Mouse (Mus musculus): Measurements from ENCODE around the gene Ankzf1. TPM values are rescaled to one million over a fixed set of nuclear protein-coding genes. Genes with fewer than 3 reads are reported as not detected.
A peak's percentile ranks its signal among the peaks of the same experiment; 100 is the strongest.
"Not testable (repeated sequence)": the region's sequence is repeated elsewhere in the genome, so short reads cannot be mapped to it uniquely, and the experiment has no call there.

Gene Ankzf1
- total RNA-seq, 2 experiments from 2014 or later = 14.7 to 16.9 TPM

DNA sequence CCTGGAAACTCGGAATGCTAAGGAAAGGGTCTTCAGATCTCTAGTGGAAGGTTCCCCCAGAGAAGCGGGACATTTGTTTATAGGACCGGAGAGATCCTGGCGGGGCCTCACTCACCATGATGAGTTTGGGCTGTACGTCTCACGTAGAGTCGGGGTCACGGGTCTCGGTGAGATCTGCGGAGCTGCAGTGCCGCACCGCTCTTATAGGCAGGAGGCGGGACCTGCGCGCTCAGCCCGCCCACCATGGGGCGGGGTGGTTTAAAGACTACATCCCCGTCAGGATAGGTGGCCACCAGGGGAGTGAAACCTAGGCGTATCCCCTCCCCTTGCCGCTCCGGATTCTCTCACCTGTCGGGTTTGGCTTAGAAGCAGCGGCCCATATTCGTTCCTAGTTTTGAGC, 27.1 kb downstream of the Ankzf1 start:
- peak; percentile 80 for ATAC-seq (replicated peaks; ENCODE audit: low FRiP score, low TSS enrichment, poor library complexity, severe bottlenecking)

DNA sequence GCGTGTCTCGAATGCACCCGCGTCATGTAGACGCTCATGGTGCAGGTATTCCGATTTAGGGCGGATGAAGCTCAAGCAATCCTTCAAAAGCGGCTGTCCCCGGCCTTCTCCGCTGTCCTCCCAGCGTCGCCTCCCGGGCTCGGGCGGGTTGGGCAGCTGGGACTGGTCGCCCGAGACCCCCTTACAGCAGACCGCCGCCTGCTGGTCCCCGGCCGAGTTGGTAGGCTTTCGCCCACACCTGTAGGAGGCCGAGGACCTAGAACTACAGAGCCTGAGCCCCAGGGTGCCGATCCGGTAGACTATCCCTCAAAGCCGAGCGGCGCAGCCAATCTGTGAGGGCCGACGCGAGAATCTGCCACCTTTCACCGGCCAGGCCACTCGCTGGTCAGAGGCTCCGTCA, 27.6 kb downstream of the Ankzf1 start, which contains the start of gene Tuba4a:
TSS of gene Tuba4a (minus strand) at position 335 of the 400 bp plus-strand sequence.
- ATAC-seq (replicated peaks; ENCODE audit: low FRiP score, low TSS enrichment, poor library complexity, severe bottlenecking) = peak; percentile 5; the same call in 1 of the 2 replicates

DNA sequence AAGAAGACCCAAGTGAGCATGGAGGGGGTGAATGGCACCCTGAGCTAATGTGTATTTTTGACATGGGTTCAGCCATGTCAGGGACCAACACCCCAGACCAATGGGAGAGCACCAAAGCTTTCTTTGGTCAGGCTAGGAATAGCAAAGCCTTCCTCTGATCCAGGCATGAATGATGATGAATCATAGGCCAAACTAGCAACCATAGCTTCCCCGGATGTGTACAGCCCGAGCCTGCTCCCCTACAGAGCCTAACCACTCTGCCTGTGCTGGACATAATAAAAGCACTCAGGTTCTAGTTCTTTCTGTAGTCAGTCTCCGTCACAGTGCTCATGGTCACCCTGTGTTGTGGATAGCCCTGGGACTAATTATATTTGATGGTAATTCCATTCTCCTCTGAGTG, 29.6 kb downstream of the Ankzf1 start:
- no peak for ATAC-seq (replicated peaks; ENCODE audit: low FRiP score, low TSS enrichment, poor library complexity, severe bottlenecking)

DNA sequence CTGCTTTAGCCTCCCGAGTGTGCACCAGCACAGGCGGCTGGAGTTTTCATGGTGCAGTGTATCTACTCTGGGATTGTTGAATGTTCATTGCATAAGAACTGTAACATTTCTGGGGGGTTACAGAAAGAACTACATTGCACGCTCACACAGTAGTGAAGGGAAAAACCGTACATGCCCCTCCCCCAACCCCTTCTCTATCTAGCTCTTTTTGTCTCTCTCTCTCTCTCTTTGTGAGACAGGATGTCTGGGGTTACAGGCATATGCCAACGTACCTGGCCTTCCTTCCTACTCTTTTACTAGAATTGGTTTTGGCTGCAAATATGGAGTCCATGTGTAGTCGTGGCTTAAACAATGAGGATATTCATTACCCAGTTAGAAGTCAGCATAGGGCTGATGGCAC, 31.0 kb downstream of the Ankzf1 start:
- ATAC-seq (replicated peaks; ENCODE audit: low FRiP score, low TSS enrichment, poor library complexity, severe bottlenecking) = no peak

DNA sequence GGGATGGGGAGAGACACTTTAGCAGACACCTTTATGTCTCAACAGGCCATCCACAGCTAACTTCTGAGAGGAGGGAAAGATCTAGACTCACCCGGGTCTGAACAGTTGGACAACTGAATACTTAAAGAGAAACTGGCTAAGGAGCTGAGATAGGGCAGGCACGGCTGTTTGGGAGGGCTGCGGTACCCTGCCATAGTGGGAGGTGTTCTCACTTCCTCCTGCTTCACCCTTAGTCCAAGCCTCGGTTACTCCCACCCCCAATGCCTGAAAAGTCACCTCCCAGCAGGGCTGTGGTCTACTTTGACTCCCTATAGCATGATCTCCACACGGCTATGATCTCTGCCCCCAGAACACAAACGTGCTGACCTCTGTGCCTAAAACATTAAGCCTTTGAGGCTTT, 31.6 kb downstream of the Ankzf1 start:
- ATAC-seq (replicated peaks; ENCODE audit: low FRiP score, low TSS enrichment, poor library complexity, severe bottlenecking) = 0 out of 2 replicates have a peak, but pooled peaks have one; percentile 13

DNA sequence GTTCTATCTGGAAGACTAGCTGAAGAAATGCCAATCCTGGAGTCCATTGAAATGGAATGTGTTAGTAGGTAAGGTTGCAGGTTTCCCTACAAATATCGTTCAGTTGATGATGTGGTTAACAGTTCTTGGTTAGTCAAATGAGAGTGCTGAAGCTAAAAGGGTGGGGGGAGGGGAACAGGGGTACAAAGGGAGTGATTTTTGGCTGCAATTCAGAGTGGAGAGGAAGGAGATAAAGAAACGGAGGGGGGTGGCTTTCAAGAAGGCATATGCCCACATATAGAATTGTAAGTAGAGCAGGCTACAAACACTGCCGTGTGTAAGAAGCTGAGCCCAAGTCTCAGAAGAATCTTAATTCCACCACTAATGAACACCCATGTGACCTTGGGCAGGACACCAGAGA, 33.5 kb downstream of the Ankzf1 start:
- no peak for ATAC-seq (replicated peaks; ENCODE audit: low FRiP score, low TSS enrichment, poor library complexity, severe bottlenecking)

DNA sequence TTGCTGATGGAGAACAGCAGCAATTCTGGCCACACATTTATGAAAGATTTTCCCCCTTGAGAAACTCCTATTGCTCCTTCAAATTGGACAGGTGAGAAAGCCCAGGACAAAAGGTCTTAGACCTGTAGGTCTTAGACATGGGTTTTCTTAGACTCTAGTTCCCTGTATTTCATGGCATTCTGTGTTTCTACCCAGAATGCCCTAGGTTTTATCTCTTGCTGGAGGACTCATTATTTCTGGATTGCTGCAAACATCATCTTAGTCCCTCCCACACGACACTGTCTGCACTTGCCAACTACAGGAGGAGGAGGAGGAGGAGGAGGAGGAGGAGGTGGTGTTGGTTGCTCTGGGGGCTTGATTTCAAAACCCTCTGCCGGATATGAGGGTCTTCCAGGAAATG, 34.2 kb downstream of the Ankzf1 start:
- ATAC-seq (replicated peaks; ENCODE audit: low FRiP score, low TSS enrichment, poor library complexity, severe bottlenecking) = no peak

DNA sequence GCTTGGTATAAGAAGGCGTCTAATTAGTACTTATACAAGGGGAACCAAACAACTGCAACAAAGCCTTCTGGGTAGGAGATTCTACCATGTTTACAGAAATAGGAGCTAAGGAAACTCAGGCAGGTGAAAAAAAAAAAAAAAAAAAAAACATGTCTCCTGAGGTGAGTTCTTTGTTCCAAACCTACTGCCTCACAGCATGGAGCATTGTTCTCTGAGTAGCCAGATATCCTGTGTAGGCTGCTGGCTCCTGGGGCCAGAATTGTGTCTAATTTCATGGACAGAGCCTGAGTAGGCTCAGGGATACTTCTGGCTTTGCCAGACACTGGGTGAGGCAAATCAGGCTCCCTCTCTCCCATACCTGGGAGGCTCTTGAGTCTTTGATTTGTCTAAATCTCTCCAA, 35.7 kb downstream of the Ankzf1 start:
- ATAC-seq (replicated peaks; ENCODE audit: low FRiP score, low TSS enrichment, poor library complexity, severe bottlenecking) = no peak

DNA sequence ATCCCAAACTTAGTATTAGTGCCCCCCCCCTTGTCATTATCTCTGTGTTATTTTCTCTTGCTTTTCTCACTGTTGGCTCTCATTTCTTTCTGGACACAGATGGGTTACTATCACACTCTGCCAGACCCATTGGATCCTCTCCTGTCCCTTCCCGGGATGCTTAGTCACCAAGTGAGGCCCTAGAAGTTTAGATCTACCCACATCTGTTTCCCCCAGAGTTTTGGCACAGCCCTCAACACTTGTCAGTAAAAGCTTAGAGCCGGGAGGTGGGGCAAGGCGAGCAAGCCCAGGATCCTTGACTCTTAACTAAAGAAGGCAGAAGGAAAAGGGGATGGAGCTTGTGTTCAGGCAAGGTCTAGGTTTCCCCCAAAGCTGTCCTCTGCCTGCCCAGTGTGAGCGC, 37.2 kb downstream of the Ankzf1 start:
- ATAC-seq (replicated peaks; ENCODE audit: low FRiP score, low TSS enrichment, poor library complexity, severe bottlenecking) = peak; percentile 88

DNA sequence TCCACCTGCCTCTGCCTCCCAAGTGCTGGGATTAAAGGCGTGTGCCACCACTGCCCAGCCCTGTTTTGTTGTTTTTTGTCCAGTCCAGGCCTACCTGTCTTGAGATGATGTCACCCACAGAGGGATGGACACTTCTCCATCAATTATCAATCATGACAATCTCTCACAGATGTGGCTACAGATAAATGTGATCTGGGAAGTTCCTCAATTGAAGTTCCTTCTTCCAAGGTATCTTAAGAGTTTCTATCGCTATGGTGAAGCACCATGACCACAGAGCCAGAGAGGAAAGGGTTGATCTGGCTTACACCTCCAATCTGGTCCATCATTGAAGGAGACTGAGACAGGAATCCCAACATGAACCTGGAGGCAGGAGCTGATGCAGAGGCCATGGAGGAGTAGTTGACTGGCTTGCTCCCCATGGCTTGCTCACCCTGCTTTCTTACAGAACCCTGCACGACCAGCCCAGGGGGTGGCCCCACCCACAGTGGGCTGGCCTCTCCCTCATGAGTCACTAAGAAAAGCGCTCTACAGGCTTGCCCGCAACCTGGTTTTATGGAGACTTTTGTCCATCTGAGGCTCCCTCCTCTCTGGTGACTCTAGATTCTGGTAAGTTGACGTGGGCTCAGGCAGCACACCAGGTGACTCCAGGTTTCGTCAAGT, 38.5 kb downstream of the Ankzf1 start:
- ATAC-seq (replicated peaks; ENCODE audit: low FRiP score, low TSS enrichment, poor library complexity, severe bottlenecking) = no peak

DNA sequence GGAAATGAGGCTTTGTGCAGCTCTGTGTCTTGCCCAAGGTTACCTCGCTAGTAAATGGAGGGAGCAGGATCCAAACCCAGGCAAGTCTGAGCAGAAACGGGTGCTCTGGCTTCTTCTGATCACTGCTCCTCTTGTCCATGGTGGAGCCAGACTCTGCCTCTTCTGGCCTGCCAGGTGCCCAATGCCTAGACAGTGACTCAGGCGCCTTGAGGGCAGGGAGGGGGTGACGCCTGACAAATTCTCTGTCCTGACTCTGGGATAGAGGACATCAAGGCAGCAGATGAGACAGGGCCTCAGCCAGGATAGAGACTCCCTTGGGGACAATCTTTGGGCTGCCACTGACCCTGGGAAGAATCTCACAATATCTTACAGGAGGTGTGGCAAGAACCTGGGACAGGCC, 39.3 kb downstream of the Ankzf1 start:
- ATAC-seq (replicated peaks; ENCODE audit: low FRiP score, low TSS enrichment, poor library complexity, severe bottlenecking) = no peak

DNA sequence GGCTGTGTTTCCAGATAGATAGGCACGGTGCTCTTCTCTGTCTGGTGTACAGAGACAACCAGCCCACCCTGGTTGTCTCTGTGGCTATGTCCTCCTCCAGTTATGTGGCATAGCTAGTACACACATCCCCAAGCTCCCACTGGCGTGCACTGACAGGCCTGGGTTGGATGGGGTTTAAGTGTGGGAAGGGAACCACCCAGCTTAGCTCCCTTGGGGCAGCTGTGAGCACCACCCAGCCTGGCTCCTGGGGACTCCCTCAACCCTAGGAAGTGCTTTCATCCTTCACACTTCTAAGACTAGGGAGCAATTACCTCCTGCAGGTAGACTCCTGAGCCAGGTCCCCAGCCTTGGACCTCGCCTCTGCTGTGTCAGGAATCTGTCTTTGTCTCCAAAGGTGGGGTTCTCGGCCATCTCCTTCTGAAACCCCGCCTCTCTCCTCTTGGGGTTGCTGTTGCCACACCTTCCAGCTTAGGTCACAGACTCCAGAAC, 39.8 kb downstream of the Ankzf1 start, which contains the start of gene A630095N17Rik:
TSS of gene A630095N17Rik (minus strand) at position 439 of the 489 bp plus-strand sequence.
- ATAC-seq (replicated peaks; ENCODE audit: low FRiP score, low TSS enrichment, poor library complexity, severe bottlenecking) = no peak

DNA sequence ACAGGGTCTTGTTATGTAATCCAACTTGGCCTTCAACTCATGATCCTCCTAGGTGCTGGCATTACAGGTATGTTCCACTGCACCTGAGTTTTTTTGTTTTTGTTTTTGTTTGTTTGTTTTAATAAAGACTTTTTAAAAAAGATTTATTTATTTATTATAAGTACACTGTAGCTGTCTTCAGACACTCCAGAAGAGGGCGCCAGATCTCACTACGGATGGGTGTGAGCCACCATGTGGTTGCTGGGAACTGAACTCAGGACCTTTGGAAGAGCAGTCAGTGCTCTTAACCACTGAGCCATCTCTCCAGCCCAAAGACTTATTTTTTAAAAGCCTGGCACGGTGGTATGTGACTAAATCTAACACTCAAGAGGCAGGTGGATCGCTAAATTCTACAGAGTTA, 40.5 kb downstream of the Ankzf1 start:
- ATAC-seq (replicated peaks; ENCODE audit: low FRiP score, low TSS enrichment, poor library complexity, severe bottlenecking) = not testable (repeated sequence)

DNA sequence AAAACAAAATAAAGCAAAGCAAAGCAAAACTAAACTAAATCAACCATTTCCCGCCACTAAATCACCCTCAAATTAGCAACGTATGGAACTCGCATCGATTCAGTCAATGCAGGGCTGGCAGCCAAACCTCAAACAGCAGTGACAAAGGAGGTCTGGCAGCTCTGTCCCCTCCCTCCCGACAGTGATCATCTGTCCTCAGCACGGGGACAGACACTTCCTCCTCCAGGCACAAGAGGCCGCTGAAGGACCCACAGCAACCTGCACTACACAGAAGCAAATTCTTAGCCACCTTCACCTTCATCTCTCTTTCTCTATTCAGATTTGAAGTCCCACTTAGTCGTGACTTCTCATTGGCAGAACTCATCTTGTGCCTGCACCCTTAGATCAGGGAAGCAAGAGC, 42.7 kb downstream of the Ankzf1 start:
- peak; percentile 82 for ATAC-seq (replicated peaks; ENCODE audit: low FRiP score, low TSS enrichment, poor library complexity, severe bottlenecking)

DNA sequence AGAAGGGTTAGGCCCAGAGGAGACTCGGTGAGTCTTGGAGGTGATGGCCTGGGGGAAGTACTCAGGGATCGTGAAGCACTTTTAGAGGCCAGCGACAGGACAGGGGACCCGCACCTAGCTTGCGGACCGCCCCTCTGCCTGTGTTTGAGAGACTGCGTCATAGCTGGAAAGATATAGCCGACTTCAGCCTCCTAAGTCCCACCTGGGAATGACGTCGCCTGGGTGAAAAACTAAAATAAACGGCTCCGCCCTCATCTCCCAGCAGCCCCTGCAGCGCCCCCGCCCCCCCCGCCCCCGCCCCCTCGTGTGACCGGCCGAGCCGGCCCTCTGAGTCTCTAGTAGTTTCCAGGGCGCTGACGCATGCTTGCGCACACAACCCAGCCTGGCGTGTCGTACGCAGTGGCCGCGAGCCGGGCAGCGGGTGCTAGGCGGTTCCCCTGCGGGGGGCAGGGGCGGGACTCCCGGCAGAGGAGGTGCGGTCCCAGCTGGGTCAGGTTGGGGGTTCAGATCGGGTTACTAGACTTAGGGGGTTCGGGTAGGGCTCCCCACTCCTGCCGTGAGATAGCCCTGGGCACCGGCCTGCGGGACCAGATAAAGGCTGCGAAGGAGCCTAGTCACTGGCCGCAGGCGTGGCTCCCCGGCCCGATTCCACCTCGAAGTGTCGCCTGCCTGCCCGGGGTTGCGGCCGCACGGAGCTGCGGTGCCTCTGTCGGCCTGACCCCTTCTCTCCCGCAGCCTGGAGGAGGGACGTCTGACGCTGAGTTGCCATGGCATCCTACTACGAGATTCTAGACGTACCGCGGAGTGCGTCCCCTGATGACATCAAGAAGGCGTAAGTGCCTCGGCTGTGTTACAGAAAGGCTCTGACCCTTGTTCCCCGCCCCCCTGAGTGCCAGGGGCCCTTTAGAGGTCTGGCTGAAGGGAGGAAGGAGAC, 44.4 kb downstream of the Ankzf1 start, which contains the start of gene Dnajb2:
TSS of gene Dnajb2 (plus strand) at position 290 of the 934 bp plus-strand sequence.
- ATAC-seq (replicated peaks; ENCODE audit: low FRiP score, low TSS enrichment, poor library complexity, severe bottlenecking) = peak; percentile 87

DNA sequence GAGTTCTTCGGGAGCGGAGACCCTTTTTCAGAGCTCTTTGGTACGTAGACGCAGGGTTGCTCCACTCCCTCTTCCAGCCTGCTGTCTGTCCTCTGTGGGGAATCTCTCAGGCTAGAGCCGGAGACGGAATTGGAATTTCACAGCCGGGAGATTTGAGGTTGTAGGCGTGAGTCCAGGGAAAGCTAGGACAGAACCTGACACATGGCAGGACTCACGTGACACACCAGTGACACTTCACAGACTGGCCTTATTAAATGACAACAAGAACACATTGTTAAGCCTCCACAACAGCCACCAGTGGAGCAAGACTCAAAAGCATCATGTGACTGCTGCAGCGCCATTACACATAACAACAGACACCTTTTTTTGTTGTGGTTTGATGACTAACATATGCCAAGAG, 47.6 kb downstream of the Ankzf1 start:
- no peak for ATAC-seq (replicated peaks; ENCODE audit: low FRiP score, low TSS enrichment, poor library complexity, severe bottlenecking)

DNA sequence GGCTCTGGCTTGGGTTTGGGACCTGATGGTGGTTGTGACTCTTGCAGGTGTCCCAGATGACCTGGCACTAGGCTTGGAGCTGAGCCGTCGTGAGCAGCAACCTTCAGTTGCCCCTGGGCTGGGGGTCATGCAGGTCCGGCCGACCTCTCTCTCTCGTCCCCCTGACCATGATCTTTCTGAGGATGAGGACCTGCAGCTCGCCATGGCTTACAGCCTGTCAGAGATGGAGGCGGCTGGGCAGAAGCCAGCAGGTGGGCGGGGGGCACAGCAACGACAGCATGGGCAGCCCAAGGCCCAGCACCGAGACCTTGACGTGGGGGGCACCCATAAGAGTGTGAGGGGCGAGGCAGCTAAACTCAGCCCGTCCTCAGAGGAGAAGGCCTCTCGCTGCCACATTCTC, 51.5 kb downstream of the Ankzf1 start:
- no peak for ATAC-seq (replicated peaks; ENCODE audit: low FRiP score, low TSS enrichment, poor library complexity, severe bottlenecking)

DNA sequence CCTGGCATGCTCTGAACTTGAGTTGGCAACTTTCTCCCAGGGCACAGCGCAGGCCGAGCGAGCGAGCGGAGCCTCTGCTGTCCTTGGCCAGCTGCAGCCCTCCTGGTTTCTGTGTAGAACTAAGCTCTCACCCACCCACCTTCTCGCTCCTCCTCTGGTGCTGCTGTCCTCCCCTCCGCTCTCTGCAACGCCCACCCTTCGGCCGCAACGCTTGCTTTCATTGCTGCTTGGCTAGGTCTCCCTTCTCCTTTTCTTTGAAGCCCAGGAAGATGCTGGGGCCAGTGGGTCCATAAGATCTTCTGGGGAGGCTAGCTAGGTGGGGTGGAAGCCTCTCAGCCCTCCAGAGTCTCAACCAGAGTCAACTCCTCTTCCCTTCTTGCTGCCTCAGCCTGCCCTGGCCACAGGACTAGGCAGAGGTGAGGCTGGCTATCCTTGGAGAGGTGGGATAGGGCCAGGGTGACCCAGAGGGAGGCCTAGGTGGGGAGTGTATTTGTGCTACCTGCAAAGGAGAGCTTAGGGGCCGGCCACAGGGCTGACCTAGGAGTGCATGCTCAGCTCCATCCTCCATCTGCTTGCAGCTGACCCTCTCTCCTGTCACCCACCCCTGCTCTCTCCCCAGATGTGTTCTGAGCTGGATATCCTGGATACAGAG, 52.4 kb downstream of the Ankzf1 start:
- no peak; the same call in 1 of the 2 replicates for ATAC-seq (replicated peaks; ENCODE audit: low FRiP score, low TSS enrichment, poor library complexity, severe bottlenecking)

DNA sequence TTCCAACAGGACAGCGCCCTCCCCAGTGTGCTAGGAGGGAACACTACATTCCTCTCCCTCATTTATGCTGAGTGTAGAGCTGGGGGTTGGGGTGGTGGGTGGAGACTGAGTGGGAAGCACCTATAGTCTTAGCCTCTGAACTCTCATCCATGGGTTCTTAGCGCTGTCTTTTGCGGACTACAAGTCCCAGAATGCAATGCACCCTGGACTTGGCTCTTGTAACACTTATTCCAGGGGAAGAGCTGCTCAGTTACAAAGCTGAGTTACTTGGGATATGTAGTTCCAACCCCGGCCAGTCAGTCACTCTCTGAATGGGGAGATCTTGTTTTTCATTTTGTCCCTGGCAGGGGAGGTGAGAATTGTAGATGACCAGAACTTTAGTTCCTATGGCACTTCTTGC, 52.9 kb downstream of the Ankzf1 start:
- peak; percentile 72 for ATAC-seq (replicated peaks; ENCODE audit: low FRiP score, low TSS enrichment, poor library complexity, severe bottlenecking)

Data from megakaryocyte-erythroid progenitor cell, adult 5-6 weeks (primary cell).